Mouse (Mus musculus) G1E (cell line): ENCODE results near the gene Htra3.

Experiments
- CTCF ChIP-seq: IDR thresholded peaks from 2 replicates; pipeline ENCODE4 v1.5.1; 2012; ENCODE audit warnings: low read depth, low read length, inconsistent platforms, mixed read lengths
- POLR2AphosphoS5 ChIP-seq: IDR thresholded peaks from 2 replicates; pipeline ENCODE4 v1.6.1; 2012; ENCODE audit warnings: low read depth, low read length, inconsistent platforms; ENCODE audit not compliant: insufficient replicate concordance

GRCm38 (mm10) chr5:35717455-35717854, 37.9 kb upstream of the Htra3 start:
- TF ChIP-seq CTCF = no peak
- no peak for TF ChIP-seq POLR2AphosphoS5
